Mouse (Mus musculus) induced T-regulatory cell, adult 2 months (primary cell): ENCODE results near the gene Lamp3.
"Not testable (repeated sequence)": the region's sequence is repeated elsewhere in the genome, so short reads cannot be mapped to it uniquely, and the experiment has no call there.

ENCODE experiments used
- DNase-seq: peaks from one replicate; pipeline ENCODE4 v3.0.0-alpha.2; 2012; ENCODE audit warnings: low read depth

Lamp3 gene

DNA sequence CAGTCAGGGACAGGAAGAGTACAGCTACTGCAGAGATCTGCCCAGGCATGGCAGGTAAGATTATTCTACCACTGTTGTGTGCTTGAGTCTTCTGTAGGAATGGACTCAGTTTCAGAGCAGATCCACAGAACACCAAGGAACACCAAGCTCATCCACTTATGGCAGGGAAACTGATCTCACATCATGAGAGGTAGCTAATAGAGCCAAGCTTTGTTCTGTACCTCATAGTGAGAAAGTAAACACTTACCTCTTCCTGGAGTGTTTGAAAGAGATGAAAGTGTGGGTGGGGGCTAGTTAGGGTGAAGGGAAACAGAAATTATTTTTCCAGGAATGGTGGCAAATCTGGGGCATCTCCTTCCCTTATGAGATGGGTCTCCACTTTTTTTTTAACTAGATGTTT, at the start of gene Lamp3:
Lamp3 (minus strand) TSS at position 160 of the 400 bp plus-strand sequence.
- DNase-seq: no peak

DNA sequence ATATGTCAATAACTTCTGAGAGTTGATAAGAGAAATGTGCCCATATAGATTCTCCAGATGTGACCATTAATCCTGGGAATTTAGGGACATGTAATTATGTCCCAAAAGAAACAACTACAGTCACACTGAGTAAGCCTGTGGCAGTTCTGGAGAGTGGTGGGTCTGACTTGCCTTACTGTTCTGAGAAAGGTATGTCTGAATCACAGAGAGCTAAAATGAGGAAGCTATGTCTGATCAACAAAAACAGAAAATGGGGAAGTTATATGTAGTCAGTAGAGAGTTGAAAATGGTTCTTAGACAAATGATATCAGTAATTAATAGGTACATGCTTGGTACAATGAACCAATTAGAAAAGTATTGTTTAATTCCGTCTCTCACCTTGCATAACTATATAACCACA, 26.7 kb upstream of the Lamp3 start:
- DNase-seq: no peak

DNA sequence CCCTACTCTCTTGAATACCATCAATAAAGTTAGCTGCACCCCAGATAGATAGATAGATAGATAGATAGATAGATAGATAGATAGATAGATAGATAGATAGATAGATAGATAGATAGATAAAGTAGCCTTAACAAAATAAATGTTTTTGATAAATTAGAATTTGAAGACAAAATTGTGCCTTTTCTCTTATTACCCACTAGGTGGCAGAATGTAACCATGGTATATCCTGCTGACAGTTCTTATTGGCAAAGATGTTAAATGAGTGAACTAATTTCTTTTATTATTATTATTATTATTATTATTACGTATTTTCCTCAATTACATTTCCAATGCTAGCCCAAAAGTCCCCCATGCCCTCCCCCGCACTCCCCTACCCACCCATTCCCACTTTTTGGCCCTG, 18.0 kb upstream of the Lamp3 start:
- DNase-seq: peak; percentile 53

DNA sequence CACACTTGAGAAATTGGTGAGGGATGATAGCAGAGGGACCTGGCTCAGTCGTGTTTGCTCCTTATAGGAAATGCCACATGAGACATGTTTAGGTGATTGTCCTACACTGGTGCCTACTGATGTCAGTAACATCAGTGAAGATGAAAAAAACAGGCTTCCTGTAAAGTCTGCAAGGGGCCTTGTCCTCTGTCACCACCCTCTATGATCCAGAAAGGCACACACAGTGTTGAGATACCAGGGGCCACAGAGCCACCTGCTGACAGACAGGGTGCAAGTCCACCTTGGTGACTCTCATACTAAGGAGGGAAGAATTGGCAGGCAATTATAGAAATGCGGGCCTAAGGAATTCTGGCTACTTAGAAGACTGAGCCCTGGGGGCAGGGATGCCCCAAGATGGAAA, 14.8 kb upstream of the Lamp3 start:
- no peak for DNase-seq

DNA sequence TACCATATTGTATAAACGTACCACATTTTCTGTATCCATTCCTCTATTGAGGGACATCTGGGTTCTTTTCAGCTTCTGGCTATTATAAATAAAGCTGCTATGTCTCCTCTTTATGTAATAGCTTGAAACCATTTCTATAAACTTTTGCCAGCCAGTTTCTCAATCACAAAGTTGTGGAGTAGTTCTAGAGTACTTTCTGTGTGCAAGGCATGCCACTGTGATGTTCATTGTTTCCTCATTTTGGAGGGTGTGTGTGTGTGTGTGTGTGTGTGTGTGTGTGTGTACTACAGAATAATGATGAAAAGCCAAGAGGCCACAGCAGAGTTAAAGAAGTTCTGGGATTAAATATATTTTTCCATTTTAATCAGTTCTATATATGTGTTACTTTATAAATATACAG, 1.2 kb upstream of the Lamp3 start:
- DNase-seq: no peak

DNA sequence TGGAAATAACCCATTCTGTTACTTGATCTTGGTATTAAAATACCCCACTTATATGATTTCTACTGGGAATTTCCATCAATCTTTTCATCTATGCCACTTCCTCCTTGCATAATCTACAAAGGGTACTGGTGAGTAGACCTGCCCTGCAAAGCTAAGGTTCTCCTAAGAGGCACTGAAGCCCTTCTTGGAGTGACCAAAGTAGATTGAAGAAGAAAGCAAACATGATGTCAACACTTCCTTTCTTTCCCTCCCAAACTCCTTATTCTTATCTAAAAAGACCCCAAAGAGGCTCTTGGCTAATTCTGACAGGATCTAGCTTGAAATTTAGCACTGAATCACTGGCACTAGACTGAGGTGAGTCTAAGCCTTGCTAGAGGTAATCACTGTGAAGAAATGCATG, 7.0 kb downstream of the Lamp3 start:
- no peak for DNase-seq

DNA sequence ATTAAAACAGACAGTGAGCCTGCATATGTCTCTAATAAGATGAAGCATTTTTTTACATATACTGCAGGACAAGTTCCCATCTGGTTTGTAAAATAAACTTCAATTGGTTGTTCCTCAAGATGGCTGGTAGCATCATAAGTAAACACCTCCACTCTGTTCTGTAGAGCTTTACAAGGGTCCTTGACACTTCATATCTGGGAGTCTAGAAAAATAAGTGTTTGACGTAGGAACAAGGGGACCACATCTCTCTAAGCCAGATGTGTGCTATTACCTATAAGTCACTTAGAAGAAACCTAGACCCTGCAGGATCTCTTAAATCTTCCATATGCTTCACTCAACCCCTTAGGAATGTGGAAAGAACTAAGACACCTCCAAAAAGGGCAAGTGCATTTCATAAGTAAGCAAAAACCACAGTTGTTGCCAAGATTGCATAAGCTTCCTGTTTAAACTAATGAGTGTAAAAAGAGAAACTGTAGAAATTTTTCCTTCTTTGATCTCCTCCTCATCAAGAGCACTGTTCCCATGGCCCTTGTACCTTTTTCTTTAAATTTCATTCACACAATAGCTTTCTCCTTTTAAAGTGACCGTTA, 35.3 kb downstream of the Lamp3 start:
- DNase-seq: no peak

DNA sequence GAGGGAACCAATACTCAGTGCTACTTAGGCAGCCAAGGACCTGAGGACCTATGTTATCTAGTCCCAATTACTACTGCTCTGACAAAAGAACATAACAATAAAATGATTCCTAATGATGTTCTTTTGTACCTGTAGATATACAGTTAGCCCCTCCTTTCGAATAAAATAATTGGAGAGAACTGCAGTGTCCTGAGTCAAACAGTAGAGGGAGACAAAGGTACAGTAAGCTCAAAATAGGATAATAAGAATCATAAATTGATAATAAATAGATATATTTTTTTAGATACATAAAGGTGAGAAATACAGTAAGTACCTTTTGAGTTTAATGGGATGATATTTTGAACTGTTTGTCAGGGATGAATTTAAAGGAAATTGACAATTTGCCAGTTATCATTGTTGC, 39.9 kb downstream of the Lamp3 start:
- peak; percentile 34 for DNase-seq

DNA sequence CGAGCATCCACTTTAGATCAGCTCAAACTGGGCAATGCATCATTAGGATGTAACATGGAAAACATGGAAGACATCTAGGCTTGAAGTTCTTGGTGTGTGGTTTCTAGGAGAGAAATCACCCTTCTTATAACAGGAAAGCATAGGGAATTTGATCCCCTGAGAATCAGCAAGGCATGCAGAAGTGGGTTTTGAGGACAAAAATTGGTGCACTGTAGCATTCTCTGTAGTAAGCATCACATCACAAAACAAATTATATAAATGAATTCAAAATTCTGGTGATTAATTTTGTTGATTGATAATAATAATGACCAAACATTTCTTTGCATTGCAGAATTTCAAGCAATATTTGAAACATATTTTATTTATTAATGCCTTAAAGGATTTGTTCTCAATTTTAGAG, 76.4 kb downstream of the Lamp3 start, which contains the start of gene Olfr171:
Olfr171 (minus strand) TSS at position 101 of the 400 bp plus-strand sequence.
- DNase-seq: no peak

DNA sequence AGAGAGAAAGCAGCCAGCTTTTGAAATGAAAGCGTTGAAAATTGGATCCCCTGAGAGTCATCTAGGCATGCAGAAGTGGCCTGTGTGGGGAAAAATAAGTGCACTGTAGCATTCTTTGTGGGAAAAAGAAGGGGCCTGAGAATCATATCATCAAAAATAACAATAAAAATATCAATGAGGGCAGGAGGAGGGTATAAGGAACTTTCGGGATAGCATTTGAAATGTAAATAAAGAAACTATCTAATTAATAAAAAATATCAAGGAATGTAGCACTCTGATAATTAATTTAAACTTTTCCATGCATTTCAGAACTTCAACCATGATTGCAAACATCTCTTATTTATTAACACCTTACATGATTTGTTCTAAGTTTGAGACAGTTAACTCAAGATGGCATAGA, 94.4 kb downstream of the Lamp3 start, which contains the start of gene Olfr170:
Olfr170 (minus strand) TSS at position 101 of the 400 bp plus-strand sequence.
- not testable (repeated sequence) for DNase-seq
